Mouse (Mus musculus): ENCODE data around the gene Cpne5.
A peak's percentile ranks its signal among the peaks of the same experiment; 100 is the strongest.

The Cpne5 gene

DNA sequence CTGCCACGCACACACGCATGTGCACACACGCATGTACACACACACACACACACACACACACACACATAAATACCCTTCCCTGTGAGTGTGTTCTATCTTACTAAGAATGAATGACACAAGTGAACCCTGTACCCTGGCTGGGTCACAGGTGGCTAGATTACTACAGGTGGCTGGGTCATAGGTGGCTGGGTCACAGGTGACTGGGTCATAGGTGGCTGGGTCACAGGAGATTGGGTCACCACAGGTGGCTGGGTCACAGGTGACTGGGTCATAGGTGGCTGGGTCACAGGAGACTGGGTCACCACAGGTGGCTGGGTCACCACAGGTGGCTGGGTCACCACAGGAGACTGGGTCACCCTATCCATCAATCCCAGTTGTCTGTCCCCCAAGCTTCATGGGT lies 27.9 kb downstream of the Cpne5 start:
- no peak for DNase-seq (ENCODE audit: low spot score in 2 of 2)

DNA sequence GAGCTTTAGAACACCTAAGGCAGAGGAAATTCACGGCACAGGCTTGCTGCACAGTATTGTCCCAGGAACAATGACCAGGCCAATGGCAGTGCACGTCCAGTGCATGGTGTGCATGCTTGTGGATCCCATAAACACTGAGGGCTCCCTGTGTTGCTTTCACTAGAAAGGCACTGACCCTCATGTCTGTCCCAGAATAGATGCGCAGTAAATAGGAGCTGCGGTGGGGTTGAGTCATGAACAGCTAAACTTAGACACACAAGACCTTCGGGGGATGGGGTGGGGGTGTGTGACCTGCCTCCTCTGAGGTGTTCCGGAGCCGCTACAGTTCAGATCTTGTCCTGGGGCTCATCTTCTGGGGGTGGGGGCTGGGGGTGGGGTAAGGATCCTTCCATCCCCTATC lies 31.9 kb downstream of the Cpne5 start:
- no peak for DNase-seq (ENCODE audit: low spot score in 2 of 2)

DNA sequence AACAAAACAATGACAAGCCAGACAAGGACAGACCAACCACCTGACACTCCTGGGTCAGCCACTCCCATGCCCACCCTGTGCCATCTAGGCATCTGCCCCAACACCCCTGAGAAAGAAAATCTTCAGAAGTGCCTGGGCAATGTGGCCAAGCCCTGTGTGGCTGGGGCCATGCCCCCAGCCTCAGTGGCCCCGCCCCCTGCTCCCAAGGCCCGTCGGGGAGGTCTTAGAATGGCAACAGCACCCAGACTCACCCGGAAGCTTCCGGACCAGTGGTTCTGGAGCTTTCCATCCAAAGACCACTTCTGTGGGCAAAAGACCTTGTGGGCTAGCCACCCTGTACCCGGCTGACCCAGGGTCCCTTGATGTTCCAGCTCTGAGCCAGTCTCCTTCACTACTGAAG lies 35.4 kb downstream of the Cpne5 start:
- DNase-seq (ENCODE audit: low spot score in 2 of 2): no peak

DNA sequence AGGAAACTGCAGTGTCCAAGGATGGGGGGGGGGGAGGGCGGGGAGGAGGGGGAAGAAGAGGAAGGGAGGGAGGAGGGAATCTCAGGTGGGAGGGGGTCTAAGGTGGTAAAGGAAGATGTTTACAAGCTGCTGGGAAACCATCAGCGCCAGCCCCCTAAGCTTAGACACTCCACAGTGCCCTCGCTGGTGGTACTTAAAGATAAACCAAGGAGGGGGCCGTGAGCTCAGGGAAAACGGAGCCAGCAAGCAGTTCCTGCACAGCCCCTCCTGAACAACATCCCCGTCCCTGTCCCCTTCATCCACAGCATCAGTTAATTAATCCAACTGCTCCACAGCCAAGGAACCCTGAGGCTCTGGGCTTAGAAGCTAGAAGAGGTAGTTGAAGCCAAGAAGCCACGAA lies 38.1 kb downstream of the Cpne5 start:
- no peak for DNase-seq (ENCODE audit: low spot score in 2 of 2)

DNA sequence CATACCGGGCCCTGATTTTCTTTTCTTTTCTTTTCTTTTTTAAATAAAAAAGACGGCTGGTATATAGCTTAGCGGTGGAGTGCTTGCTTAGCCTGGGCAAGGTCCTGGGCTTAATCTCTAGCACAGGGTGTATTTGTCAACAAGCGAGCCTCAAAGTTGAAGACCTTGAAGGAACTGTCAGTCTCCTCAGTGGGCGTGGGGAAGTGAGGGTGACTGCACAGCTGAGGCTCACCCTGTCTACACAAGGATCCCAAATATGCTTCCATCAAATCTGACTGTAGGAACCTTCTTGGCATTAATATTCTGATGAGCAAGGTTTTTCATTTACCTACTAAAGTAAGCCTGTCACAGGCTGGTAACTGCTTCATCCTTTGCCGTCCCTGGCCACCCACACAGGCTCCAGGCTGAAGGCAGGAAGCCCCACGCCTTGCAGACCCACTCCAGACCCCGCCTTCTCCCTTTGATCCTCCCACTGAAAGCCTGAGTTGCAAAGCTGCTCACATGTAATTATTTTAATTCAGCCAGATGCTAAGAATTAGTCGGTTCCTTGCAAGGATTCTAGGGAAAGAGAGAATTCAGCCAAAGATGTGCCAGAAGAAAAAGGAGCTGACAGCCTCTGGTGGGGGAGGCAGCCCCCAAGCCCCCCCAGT lies 38.7 kb downstream of the Cpne5 start:
- peak in 1 of 2 experiments; percentile 31 for DNase-seq (ENCODE audit: low spot score in 2 of 2)

DNA sequence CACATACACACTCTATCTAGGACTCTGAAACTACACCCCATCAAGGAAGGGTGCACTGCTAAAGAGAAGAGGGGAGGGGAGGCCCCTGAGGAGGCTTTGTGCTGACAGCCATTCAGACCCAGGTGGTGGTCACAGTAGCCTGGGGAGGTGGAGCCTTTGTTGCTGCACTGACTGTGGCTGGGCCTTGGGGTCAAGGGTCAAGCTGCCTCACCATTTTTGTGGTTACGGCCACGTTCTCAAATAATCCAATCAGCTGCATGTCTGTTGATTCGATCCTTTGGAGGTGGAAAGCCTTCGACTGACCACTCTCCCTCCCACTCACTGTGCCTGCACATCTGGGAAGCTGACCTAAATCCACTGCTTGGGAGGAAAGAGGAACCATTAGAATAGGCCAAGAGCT lies 42.4 kb downstream of the Cpne5 start:
- DNase-seq (ENCODE audit: low spot score in 2 of 2): no peak

DNA sequence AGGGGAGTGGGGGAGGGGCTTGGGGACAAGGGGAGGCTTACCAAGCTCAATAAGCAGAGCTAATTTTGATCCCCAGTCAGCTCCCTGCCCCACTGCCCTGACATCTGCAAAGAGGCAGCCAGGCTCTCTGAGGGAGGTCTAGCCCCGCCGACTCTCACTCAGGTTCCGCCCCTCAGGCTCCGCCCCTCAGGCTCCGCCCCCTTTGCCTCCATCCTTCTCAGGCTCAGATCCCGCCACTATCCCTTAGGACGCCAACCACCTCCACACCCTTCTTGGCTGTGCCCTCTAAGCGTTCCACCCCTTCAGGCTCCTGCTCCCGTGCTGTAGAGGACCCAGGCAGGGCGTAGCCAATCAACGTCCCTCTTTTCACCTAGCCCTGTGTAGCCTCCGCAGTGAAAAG lies 49.0 kb downstream of the Cpne5 start:
- DNase-seq (ENCODE audit: low spot score in 2 of 2): no peak

DNA sequence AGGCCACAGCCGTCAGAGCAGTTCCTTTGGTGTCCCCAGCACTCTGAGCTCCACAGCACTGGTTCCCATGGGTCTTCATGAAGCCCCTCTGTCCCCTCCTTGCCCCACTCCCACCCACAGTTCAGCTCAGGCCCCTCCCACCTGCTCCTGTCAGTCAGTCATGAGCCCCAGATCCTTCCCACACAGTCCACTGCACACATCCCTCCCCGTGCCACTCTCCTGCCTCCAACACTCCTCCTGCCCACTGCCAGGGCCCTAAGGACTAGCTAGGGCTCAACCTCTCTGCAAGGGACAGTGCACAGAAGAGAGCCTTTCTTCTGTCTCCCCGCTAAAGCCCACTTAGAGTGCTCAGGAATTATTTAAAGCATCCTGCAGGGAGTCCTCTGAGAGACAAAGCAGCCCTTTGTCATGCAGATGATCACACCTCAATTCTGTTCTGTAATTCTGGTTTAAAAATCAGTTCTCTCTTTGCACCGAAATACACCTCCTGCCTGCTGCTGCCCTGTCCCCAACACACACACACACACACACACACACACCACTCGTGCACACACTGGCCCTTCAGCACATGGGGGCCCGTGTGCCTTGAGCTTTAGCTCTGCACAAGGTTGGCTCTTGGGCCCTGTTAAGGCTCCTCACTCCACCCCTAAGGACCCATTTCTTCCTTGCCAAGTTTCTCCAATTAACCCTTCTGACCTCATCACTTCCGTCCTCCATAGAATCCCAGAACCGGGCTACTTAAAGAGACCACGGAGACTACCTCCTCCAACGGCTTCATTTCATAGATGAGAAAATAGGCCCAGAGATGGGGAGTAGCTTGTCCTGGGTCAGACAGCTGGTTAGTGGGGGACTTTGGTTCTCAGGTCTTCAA lies 50.7 kb downstream of the Cpne5 start:
- DNase-seq (ENCODE audit: low spot score in 2 of 2): no peak

DNA sequence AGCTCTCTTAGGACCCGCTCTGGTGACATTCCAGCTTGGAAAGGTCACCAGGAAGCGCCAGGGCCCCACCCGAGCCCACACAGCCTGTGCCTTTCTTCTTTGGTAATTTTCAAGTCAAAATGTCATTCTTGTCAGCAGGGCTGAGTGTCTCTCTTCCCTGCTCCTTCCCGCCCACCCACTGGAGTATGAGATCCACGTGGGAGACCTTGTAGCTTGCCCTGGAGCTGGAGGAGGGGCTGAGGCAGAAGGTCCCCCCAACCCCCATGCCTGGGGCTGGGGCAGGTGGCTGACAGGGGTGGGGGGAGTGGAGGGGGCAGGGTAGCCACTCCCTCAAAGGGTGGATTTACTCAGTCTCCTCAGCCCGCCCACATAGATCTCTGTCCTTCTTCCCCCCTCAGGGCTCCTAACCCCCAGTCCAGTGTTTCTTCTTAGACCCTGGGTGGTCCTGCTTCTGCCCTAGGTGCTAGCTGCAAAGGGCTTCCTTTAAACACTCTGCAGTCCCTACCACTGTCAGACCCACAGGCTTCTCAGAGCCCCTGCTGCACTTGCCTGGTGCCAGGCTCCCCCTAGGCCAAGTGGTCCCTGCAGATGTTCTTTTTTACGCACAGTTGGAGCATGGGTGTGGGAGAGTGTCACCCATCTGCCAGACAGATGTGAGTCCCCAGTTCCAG lies 52.5 kb downstream of the Cpne5 start:
- DNase-seq (ENCODE audit: low spot score in 2 of 2): no peak

DNA sequence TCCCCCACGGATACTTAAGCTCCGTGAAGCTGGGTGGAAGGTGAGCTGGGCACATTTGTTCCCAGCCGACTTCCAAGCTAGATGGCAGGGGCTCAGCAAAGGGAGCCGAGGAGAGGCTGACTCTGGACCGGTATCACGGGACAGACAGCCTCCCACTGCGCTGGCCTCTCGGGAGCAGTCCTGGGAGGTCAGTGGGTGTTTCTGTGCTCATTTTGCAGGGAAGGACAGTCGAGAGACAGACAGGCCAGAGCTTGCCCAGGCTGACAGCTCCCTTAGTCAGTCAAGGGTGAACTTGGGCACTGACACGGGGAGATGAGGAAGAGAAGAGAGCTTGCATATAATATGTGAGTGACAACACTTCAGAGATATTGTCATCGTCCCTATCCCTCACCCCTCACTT lies 54.8 kb downstream of the Cpne5 start:
- no peak for DNase-seq (ENCODE audit: low spot score in 2 of 2)

DNA sequence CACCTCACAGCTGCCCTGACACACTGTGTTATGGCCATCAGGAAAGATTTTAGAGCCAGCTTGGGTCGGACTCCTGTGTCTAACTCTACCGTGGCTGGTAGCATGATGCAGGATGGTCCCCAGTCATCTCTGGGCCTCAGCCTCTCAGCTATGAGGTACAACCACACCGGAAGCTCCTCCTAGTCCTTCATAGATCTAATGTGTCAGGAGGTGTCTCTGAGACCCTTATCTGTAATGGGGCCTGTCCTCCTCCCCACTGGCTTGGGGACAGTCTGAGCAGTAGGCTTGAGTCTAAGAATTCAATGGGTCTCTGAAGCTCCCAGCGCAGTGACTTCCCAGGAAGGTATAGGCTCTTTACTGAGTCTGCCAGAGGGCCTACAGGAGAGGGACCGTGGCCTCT lies 56.2 kb downstream of the Cpne5 start:
- DNase-seq (ENCODE audit: low spot score in 2 of 2): no peak

DNA sequence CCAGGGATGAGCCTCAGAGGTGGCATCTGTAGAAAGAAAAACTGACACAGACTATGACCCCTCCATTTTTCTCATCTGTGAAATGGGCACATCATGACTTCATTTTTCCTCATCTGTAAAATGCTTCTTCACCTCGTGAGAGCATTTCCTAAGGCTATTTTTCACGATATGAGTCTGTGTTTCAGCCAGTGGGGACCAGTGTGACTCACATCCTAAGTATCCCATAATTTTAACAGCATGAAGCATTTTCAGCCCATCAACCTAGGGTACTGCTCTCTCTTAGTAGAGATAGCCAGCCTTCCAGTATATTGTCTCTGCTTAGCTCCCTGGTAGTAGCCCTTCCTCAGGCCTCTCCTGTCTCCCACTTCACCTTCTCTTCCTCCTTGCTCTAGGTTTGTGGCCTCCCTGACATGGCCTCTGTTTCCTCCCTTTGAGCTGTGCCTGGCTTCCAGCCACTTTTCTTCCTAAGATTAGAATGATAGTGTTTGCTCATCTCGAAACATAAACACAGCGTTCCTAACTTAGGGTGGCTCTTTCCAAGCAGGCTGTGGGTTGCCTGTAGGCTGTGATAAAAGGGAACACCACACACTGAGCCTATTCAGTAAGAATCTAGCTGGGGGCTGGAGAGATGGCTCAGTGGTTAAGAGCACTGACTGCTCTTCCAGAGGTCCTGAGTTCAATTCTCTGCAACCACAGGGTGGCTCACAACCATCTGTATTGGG lies 57.4 kb downstream of the Cpne5 start:
- no peak for DNase-seq (ENCODE audit: low spot score in 2 of 2)

DNA sequence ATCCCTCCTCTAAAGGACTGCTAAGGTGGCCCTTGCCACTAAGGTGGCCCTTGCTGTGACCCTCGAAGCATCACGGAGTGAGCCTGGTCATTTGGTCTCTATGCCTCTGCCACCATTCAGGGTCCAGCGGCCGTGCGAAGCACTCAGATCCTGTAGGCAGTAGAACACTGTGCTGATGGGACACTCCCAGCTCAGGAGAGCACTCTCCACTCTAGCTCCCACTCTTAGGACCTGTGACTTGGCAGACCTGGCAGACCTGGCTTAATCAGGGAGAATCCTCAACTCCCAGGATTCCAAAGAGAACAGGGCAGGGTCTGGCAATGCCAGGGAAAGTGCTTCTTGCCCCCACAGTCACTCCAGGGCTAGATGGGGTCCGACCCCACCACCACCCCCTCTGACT lies 58.0 kb downstream of the Cpne5 start:
- DNase-seq (ENCODE audit: low spot score in 2 of 2): no peak

DNA sequence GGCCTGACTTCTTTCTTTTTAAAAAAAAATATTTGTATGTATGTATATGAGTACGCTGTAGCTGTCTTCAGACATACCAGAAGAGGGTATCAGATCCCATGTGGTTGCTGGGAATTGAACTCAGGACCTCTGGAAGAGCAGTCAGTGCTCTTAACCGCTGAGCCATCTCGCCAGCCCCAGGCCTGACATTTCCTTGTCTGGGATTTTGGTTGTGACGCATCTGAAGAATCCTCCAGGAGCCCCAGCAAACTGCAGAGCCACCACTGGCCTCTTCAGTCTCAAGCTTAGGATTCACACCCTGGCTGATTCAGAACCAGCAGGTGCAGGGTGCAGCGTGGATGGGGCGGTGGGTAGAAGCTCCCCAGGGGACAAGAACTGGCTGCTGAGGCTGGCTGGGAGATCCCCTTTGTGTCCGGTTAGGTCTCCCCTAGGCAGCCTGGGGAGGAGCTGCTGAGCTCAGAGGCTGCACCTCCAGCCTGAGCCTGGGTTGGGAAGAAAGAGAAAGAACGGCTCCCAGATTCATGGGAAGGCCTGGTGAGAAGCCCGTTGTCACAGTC lies 59.4 kb downstream of the Cpne5 start:
- DNase-seq (ENCODE audit: low spot score in 2 of 2): peak in 1 of 2 experiments; percentile 50

DNA sequence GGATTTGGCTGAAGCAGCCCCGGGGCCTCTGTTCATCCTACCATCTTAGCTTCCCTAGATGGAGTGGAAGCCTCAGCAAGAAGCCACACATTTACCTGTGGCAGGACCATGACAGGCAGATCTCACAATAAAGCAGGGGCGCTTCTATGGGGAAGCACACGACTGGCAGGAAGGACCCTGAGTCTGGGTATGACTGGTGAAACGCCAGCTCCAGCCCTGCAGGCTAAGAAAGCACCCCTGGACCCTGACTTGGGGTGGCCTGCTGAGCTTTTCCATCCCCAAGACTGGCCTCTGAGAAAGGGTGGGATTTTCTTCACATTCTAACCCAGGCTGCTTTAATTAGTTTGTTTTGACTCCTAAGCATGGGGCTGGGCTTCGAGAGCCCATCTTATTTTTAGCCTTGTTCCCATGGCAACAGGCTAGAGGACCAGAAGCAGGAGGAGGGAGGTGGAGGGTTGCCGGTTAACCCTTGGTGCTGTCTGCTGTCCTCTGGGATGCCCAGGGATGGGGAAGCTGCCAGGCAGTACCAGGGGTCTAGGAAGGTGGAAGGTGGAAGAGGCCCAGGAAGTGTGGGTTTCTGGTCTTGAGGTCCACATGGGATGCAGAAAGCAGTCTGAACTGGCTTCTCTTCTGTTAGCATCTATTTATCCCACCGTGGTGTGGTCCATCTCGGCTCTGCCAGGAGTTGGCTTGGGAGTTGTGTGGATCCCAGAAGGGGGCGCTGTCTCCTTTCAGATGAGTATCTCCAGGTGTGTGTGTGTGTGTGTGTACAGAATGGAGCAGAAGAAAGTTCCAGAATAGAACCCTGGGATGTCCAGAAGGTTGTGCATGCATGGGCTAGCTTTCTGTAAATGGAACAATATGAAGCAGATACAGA lies 61.3 kb downstream of the Cpne5 start:
- DNase-seq (ENCODE audit: low spot score in 2 of 2): peak in 1 of 2 experiments; percentile 64

DNA sequence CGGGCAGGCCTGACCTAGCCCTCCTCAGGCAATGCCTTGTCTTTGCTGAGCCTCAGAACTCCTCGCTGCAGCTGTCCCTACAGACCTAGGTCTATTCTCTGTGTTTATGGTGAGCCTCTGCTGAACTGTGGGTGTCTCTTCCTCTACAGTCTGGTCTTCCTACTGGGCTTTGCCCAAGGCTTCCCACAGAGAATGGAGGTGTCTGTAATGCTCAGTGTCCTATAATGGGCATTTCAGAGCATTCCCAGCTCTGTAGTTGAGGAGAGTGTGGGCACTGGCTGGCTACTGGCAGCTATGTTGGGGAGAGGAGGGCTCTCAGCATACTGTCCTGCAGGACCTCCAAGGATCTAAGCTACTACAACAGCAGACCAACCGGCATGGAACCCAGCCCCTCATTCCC lies 62.3 kb downstream of the Cpne5 start:
- DNase-seq (ENCODE audit: low spot score in 2 of 2): no peak

DNA sequence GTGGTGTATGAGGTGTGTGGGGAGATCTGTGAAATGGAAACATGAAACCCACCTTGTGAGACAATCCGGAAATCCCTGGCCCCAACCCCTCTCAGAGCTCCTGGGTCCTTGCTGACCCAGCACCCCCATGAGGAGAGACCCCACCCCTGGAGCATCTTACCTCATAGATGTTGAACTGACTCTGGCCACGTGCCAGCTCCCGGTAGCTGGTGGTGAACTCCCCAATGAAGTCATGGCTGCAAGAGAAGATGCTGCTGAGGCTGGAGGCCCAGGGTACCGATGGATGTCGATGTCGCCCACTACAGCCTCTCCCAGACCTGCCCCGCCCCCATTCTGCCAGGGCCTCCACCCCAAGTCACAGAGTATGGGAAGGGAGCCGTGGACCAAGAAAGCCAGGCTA lies 64.8 kb downstream of the Cpne5 start:
- no peak for DNase-seq (ENCODE audit: low spot score in 2 of 2)

DNA sequence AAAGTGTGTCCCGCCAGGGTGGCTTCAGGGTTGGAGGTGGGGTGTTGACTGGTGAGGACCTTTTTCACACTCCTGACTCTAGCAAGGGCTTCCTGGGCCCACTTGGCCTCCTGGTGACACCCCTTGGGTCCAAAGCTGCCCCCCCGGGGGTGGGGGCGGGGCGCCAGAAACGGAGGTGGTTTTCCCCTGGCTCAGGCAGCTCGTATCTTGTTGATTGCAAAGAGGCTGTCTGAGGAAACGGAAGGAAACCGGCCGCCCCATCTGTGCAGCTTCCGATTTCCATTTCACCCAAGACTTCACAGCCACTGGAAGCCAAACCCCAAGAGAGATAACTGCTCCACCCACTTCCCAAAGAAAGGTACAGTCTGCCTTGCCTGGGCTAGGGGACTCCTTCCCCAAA lies 65.9 kb downstream of the Cpne5 start:
- peak in 1 of 2 experiments; percentile 79 for DNase-seq (ENCODE audit: low spot score in 2 of 2)

DNA sequence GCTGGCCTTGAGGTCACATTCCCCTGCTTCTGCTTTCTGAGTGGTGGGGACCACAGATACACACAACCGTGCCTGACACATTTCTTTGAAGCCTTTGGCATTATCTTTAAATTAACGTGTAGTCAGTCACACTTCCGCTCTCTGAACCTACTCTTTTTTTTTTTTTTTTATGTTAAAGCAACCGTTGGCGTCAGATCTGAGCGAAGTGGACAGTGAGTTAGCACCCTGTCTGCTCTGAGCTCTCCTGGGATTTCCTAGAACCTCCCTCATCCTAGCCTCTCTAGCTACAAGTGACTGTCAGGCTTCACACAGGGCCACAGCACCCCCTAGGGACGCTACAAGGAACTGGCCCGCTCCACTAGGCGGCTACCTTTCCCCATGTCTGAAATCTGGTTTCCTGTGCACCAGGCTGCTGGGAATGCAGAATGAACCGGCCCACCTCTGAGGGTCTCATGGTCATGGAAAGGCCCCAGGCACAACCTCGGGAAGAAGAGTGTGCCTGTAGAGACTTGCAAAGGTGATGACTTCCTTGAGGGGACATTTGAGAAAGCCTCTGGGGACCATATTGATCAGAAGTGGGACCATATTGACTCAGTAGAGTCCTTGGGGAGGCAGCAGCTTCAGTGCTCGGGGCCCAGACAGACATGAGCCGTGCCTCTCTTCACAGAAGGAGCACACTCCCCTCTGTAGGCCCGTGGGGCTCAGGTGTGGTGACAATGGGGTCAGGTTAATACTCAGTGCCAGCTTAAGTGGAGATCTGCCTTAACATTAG lies 66.8 kb downstream of the Cpne5 start:
- DNase-seq (ENCODE audit: low spot score in 2 of 2): peak; percentile 70 to 85

DNA sequence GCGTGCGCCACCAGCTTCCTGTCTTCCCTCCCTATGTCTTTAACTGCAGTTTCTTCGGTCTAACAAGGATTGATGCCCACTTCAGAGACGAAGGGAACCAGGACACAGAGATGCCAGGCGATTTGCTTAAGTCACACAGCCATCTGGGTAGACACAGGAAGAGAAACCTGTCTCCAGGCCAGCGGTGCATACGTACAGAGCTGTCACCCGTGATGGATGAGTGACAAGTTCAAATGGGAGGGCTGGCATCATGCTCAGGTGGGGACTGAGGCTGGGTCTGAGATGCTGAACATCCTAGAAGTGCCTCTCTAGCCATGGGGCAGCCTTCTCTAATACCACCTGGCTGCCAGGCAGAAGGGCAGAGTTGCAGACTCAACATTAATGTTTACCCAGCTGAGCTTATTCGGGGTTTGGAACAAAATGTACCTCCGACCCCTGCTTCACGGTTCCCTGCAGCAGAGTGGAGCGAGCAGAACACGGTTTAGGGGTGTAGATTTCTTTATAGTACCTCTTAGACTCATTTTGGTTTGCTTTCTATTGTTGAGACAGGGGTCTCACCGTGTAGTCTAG lies 67.5 kb downstream of the Cpne5 start:
- DNase-seq (ENCODE audit: low spot score in 2 of 2): no peak
